Mouse (Mus musculus): Measurements from ENCODE around the gene Olfr1490.
"Not testable (repeated sequence)": the region's sequence is repeated elsewhere in the genome, so short reads cannot be mapped to it uniquely, and the experiment has no call there.

The Olfr1490 gene

GRCm38 (mm10) chr19:13650791-13651190 lies at the start of gene Olfr1490:
Gene Olfr1490 (plus strand): TSS chr19:13651091.
- DNase-seq (ENCODE audit: low read depth, low spot score), result no peak

GRCm38 (mm10) chr19:13617075-13617474 lies 33.8 kb upstream of the Olfr1490 start, which contains the start of gene Olfr1487:
Gene Olfr1487 (plus strand): TSS chr19:13617375.
- DNase-seq (ENCODE audit: low read depth, low spot score), result not testable (repeated sequence)

GRCm38 (mm10) chr19:13631321-13631720 lies 19.6 kb upstream of the Olfr1490 start, which contains the start of gene Olfr1489:
Gene Olfr1489 (plus strand): TSS chr19:13631621.
- DNase-seq (ENCODE audit: low read depth, low spot score), result no peak

- DNase-seq (ENCODE audit: low read depth, low spot score), result no peak
These were observed 46.1 kb downstream of the Olfr1490 start, which contains the start of gene Olfr1491 for GRCm38 (mm10) chr19:13696968-13697367. Gene Olfr1491 (plus strand): TSS chr19:13697268.
